Mouse (Mus musculus): ENCODE results near the gene Fmo5. TPM values are rescaled to one million over a fixed set of nuclear protein-coding genes. Genes with fewer than 3 reads are reported as not detected.
A peak's percentile ranks its signal among the peaks of the same experiment; 100 is the strongest.

The Fmo5 gene
- polyA plus RNA-seq, 1 experiment from 2014 or later: 0.32 TPM

- H3K9me3 ChIP-seq (ENCODE audit: control insufficient read depth, low read length): no peaks in the 10 kb centered on the region
- no peaks in the 10 kb centered on the region for H3K27me3 ChIP-seq (ENCODE audit: control insufficient read depth, insufficient read depth, low read length)
- H3K36me3 ChIP-seq (ENCODE audit: control insufficient read depth, insufficient read depth, low read length): no peaks in the 10 kb centered on the region
- H3K4me3 ChIP-seq (ENCODE audit: low read depth, low read length): no peak overlapping the region
- H3K4me2 ChIP-seq (ENCODE audit: low read depth, low read length): no peak overlapping the region
- no peak overlapping the region for H3K9ac ChIP-seq (replicated peaks; ENCODE audit: low read depth, low read length)
- H3K4me1 ChIP-seq (ENCODE audit: control insufficient read depth, insufficient read depth, low read length): no peaks in the 10 kb centered on the region
- no peak overlapping the region for H3K27ac ChIP-seq (ENCODE audit: low read depth, low read length)
- ATAC-seq (ENCODE audit: low read depth): no peak
- 73% methylated on average over 3 of the region's 3 CpGs for WGBS
Observed at GRCm38 (mm10) chr3:97649022-97649421, 20.4 kb downstream of the Fmo5 start.

GRCm38 (mm10) chr3:97649469-97649868, 20.9 kb downstream of the Fmo5 start:
- Histone ChIP-seq H3K36me3 (ENCODE audit: control insufficient read depth, insufficient read depth, low read length) (no peaks in the 10 kb centered on the region), H3K9me3 (ENCODE audit: control insufficient read depth, low read length) (no peaks in the 10 kb centered on the region), H3K4me3 (ENCODE audit: low read depth, low read length) (no peak overlapping the region), H3K4me2 (ENCODE audit: low read depth, low read length) (no peak overlapping the region), H3K27ac (ENCODE audit: low read depth, low read length) (no peak overlapping the region), H3K9ac (replicated peaks; ENCODE audit: low read depth, low read length) (no peak overlapping the region), H3K4me1 (ENCODE audit: control insufficient read depth, insufficient read depth, low read length) (no peaks in the 10 kb centered on the region), H3K27me3 (ENCODE audit: control insufficient read depth, insufficient read depth, low read length) (no peaks in the 10 kb centered on the region)
- WGBS: 75% methylated on average over 6 of the region's 6 CpGs
- no peak for ATAC-seq (ENCODE audit: low read depth)

GRCm38 (mm10) chr3:97651604-97652003, 23.0 kb downstream of the Fmo5 start:
- no peaks in the 10 kb centered on the region for H3K9me3 ChIP-seq (ENCODE audit: control insufficient read depth, low read length)
- H3K36me3 ChIP-seq (ENCODE audit: control insufficient read depth, insufficient read depth, low read length): no peaks in the 10 kb centered on the region
- ATAC-seq (ENCODE audit: low read depth): no peak
- WGBS: 86% methylated on average over 10 of the region's 10 CpGs
- no peak overlapping the region for H3K4me3 ChIP-seq (ENCODE audit: low read depth, low read length)
- H3K4me1 ChIP-seq (ENCODE audit: control insufficient read depth, insufficient read depth, low read length): no peaks in the 10 kb centered on the region
- no peak overlapping the region for H3K27ac ChIP-seq (ENCODE audit: low read depth, low read length)
- H3K9ac ChIP-seq (replicated peaks; ENCODE audit: low read depth, low read length): no peak overlapping the region
- no peaks in the 10 kb centered on the region for H3K27me3 ChIP-seq (ENCODE audit: control insufficient read depth, insufficient read depth, low read length)
- no peak overlapping the region for H3K4me2 ChIP-seq (ENCODE audit: low read depth, low read length)

DNA sequence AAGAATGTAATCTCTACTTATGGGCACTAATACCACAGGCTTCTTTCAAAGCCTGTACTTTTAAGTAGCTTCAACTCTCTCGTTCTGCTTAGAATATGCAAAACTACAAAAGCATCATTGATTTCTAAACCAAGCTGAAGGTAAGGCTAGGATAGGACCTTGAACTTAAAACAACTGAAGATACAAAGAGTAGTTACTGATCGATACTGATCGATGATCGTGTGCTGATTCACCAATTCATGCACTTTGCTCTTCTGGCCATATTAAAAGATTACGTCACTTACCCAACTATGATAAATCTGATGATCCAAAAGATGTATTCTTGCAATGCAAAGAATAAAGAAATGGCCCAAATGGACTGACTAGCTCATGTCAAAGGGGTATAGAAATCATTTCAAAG, 25.2 kb downstream of the Fmo5 start:
- Histone ChIP-seq H3K27me3 (ENCODE audit: control insufficient read depth, insufficient read depth, low read length) (no peaks in the 10 kb centered on the region), H3K4me1 (ENCODE audit: control insufficient read depth, insufficient read depth, low read length) (0 out of 2 replicates have a peak, but pooled peaks cover 3% of the 10 kb centered on the region), H3K4me3 (ENCODE audit: low read depth, low read length) (no peak overlapping the region), H3K4me2 (ENCODE audit: low read depth, low read length) (no peak overlapping the region), H3K36me3 (ENCODE audit: control insufficient read depth, insufficient read depth, low read length) (no peaks in the 10 kb centered on the region), H3K27ac (ENCODE audit: low read depth, low read length) (no peak overlapping the region), H3K9ac (replicated peaks; ENCODE audit: low read depth, low read length) (no peak overlapping the region), H3K9me3 (ENCODE audit: control insufficient read depth, low read length) (no peaks in the 10 kb centered on the region)
- ATAC-seq (ENCODE audit: low read depth): no peak
- 94% methylated on average over 5 of the region's 5 CpGs for WGBS

- Histone ChIP-seq H3K27ac (ENCODE audit: low read depth, low read length) (no peak overlapping the region), H3K9ac (replicated peaks; ENCODE audit: low read depth, low read length) (no peak overlapping the region), H3K36me3 (ENCODE audit: control insufficient read depth, insufficient read depth, low read length) (no peaks in the 10 kb centered on the region), H3K4me2 (ENCODE audit: low read depth, low read length) (no peak overlapping the region), H3K27me3 (ENCODE audit: control insufficient read depth, insufficient read depth, low read length) (no peaks in the 10 kb centered on the region), H3K4me3 (ENCODE audit: low read depth, low read length) (no peak overlapping the region), H3K4me1 (ENCODE audit: control insufficient read depth, insufficient read depth, low read length) (peaks cover 10% of the 10 kb centered on the region; the same call in 1 of the 2 replicates), H3K9me3 (ENCODE audit: control insufficient read depth, low read length) (no peaks in the 10 kb centered on the region)
- WGBS: 87% methylated on average over 8 of the region's 8 CpGs
- ATAC-seq (ENCODE audit: low read depth): no peak
Observed at GRCm38 (mm10) chr3:97654901-97655300, 26.3 kb downstream of the Fmo5 start.

DNA sequence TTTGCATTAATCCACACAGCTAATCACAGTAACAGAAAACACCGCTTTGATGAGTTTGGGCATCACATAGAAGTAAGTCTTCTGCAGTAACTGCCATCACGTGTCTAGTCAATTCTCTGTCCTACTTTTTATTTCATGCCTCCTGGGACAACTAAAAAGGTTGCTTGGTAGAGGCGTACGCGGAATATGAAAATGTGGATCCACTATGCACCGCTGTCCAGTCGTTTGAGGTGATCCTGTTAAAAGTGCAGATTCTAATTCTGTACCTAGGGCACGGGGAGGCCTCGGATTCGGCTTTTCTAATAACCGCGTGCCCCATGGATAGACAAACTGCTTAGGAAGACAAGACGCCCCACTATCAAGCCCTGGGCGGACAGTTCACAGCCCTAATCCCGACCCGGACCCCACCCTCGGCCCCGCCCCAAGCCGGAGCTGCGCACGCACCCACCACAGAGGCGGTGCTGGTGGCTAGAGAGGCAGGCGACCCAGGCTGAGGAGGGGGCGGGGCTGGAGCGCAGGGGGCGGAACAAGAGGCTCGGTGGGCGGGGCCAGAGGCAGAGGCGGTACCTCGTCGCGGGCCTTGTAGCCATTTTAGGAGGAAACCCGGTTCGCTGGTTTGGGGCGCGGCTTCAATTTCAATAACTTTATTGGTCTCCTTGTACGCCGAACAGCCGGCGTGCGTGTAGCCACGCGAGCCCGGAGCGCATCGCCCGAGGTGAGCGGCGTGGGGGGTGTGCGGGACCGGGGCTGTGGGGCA, 29.2 kb downstream of the Fmo5 start, which contains the start of gene Prkab2:
Gene Prkab2, plus strand, starts transcription at position 539 of the 757 bp plus-strand sequence.
- Histone ChIP-seq H3K27ac (ENCODE audit: low read depth, low read length) (peak within 1 kb of the TSS; percentile 70), H3K4me3 (ENCODE audit: low read depth, low read length) (peak within 1 kb of the TSS; percentile 87), H3K9me3 (ENCODE audit: control insufficient read depth, low read length) (no peaks in the 10 kb centered on the region), H3K9ac (replicated peaks; ENCODE audit: low read depth, low read length) (peak within 1 kb of the TSS; percentile 74), H3K27me3 (ENCODE audit: control insufficient read depth, insufficient read depth, low read length) (no peaks in the 10 kb centered on the region), H3K4me1 (ENCODE audit: control insufficient read depth, insufficient read depth, low read length) (peaks cover 10% of the 10 kb centered on the region; the same call in 1 of the 2 replicates), H3K36me3 (ENCODE audit: control insufficient read depth, insufficient read depth, low read length) (no peaks in the 10 kb centered on the region), H3K4me2 (ENCODE audit: low read depth, low read length) (peak within 1 kb of the TSS; percentile 75)
- 2% methylated on average over 51 of the region's 51 CpGs for WGBS
- ATAC-seq (ENCODE audit: low read depth): peak; percentile 93

DNA sequence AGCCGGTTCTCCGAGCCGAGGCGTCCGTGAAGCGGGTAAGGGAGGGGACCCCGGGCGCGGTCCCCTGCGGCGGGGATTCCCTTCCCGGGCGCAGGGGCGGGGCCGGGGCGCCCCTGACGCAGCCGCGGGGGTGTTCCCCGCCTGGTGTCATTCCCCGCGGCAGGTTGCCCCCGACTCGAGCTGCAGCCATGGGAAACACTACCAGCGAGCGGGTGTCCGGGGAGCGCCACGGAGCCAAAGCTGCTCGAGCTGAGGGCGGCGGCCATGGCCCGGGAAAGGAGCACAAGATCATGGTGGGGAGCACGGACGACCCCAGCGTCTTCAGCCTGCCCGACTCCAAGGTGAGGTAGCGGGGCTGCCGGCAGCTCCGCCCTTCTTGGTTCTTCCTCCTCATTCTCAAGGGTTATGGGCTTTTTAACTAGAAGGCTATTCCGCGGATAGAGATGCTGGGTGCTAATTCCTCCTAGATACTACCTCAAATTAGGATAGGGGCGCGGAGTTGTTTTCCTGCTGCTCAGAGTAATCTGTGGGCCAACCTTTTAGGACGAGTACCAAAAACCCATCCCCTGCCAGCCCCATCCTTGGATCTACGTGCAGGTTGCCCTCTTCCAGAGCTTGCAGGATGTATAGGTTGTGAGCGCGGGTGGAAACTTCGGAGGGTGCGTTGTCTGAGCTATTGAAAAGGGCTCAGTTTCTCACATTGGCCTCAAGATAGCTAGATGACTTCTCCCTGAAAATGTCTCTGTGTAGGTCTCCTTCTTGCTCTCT, 30.0 kb downstream of the Fmo5 start:
- H3K4me1 ChIP-seq (ENCODE audit: control insufficient read depth, insufficient read depth, low read length): peaks cover 10% of the 10 kb centered on the region; the same call in 1 of the 2 replicates
- peak overlapping the region; percentile 75 for H3K4me2 ChIP-seq (ENCODE audit: low read depth, low read length)
- H3K27ac ChIP-seq (ENCODE audit: low read depth, low read length): peak overlapping the region; percentile 70
- 0 out of 2 replicates have a peak, but pooled peaks cover 2% of the 10 kb centered on the region for H3K36me3 ChIP-seq (ENCODE audit: control insufficient read depth, insufficient read depth, low read length)
- peak overlapping the region; percentile 87 for H3K4me3 ChIP-seq (ENCODE audit: low read depth, low read length)
- peak; percentile 80 for ATAC-seq (ENCODE audit: low read depth)
- WGBS: under 1% methylated on average over 36 of the region's 50 CpGs
- no peaks in the 10 kb centered on the region for H3K9me3 ChIP-seq (ENCODE audit: control insufficient read depth, low read length)
- no peaks in the 10 kb centered on the region for H3K27me3 ChIP-seq (ENCODE audit: control insufficient read depth, insufficient read depth, low read length)
- H3K9ac ChIP-seq (replicated peaks; ENCODE audit: low read depth, low read length): peak overlapping the region; percentile 74

GRCm38 (mm10) chr3:97659746-97660145, 31.1 kb downstream of the Fmo5 start:
- Histone ChIP-seq H3K4me3 (ENCODE audit: low read depth, low read length) (no peak overlapping the region), H3K36me3 (ENCODE audit: control insufficient read depth, insufficient read depth, low read length) (peaks cover 11% of the 10 kb centered on the region; the same call in 1 of the 2 replicates), H3K4me2 (ENCODE audit: low read depth, low read length) (peak overlapping the region; percentile 75; the same call in 1 of the 2 replicates), H3K4me1 (ENCODE audit: control insufficient read depth, insufficient read depth, low read length) (peaks cover 10% of the 10 kb centered on the region; the same call in 1 of the 2 replicates), H3K9ac (replicated peaks; ENCODE audit: low read depth, low read length) (no peak overlapping the region), H3K27ac (ENCODE audit: low read depth, low read length) (no peak overlapping the region), H3K9me3 (ENCODE audit: control insufficient read depth, low read length) (no peaks in the 10 kb centered on the region), H3K27me3 (ENCODE audit: control insufficient read depth, insufficient read depth, low read length) (no peaks in the 10 kb centered on the region)
- no peak for ATAC-seq (ENCODE audit: low read depth)
- WGBS: 58% methylated on average over 7 of the region's 7 CpGs

GRCm38 (mm10) chr3:97661206-97661605, 32.6 kb downstream of the Fmo5 start:
- Histone ChIP-seq H3K4me3 (ENCODE audit: low read depth, low read length) (no peak overlapping the region), H3K27ac (ENCODE audit: low read depth, low read length) (no peak overlapping the region), H3K36me3 (ENCODE audit: control insufficient read depth, insufficient read depth, low read length) (peaks cover 16% of the 10 kb centered on the region; the same call in 1 of the 2 replicates), H3K9me3 (ENCODE audit: control insufficient read depth, low read length) (no peaks in the 10 kb centered on the region), H3K4me1 (ENCODE audit: control insufficient read depth, insufficient read depth, low read length) (peaks cover 10% of the 10 kb centered on the region; the same call in 1 of the 2 replicates), H3K9ac (replicated peaks; ENCODE audit: low read depth, low read length) (no peak overlapping the region), H3K27me3 (ENCODE audit: control insufficient read depth, insufficient read depth, low read length) (no peaks in the 10 kb centered on the region), H3K4me2 (ENCODE audit: low read depth, low read length) (no peak overlapping the region)
- no peak for ATAC-seq (ENCODE audit: low read depth)
- WGBS: 78% methylated on average over 8 of the region's 8 CpGs
